Mouse (Mus musculus): Measurements from ENCODE around the gene Mesp2.
"Not testable (repeated sequence)": the region's sequence is repeated elsewhere in the genome, so short reads cannot be mapped to it uniquely, and the experiment has no call there.

Mesp2 gene

GRCm38 (mm10) chr7:79810611-79811506, at the start of gene Mesp2:
TSS of gene Mesp2 (plus strand) at chr7:79810727.
- peak in 1 of 2 experiments; percentile 59 for DNase-seq (ENCODE audit: low spot score in 2 of 2)

- DNase-seq (ENCODE audit: low spot score in 2 of 2) = no peak
Observed at GRCm38 (mm10) chr7:79761124-79761876, 49.2 kb upstream of the Mesp2 start.

- no peak for DNase-seq (ENCODE audit: low spot score in 2 of 2)
Observed at GRCm38 (mm10) chr7:79762106-79762505, 48.4 kb upstream of the Mesp2 start.

GRCm38 (mm10) chr7:79765991-79766390, 44.5 kb upstream of the Mesp2 start:
- DNase-seq (ENCODE audit: low spot score in 2 of 2) = no peak

- DNase-seq (ENCODE audit: low spot score in 2 of 2) = no peak
Observed at GRCm38 (mm10) chr7:79769664-79770063, 40.9 kb upstream of the Mesp2 start.

GRCm38 (mm10) chr7:79771561-79772512, 38.7 kb upstream of the Mesp2 start:
- DNase-seq (ENCODE audit: low spot score in 2 of 2) = peak in 1 of 2 experiments; percentile 33

GRCm38 (mm10) chr7:79780647-79781626, 29.6 kb upstream of the Mesp2 start:
- DNase-seq (ENCODE audit: low spot score in 2 of 2) = peak in 1 of 2 experiments; percentile 73

GRCm38 (mm10) chr7:79781826-79782515, 28.6 kb upstream of the Mesp2 start:
- no peak for DNase-seq (ENCODE audit: low spot score in 2 of 2)

GRCm38 (mm10) chr7:79782516-79782855, 28.0 kb upstream of the Mesp2 start:
- no peak for DNase-seq (ENCODE audit: low spot score in 2 of 2)

- DNase-seq (ENCODE audit: low spot score in 2 of 2) = peak in 1 of 2 experiments; percentile 77
Observed at GRCm38 (mm10) chr7:79786295-79786694, 24.2 kb upstream of the Mesp2 start.

- DNase-seq (ENCODE audit: low spot score in 2 of 2) = not testable (repeated sequence)
Observed at GRCm38 (mm10) chr7:79789812-79790211, 20.7 kb upstream of the Mesp2 start.

- no peak for DNase-seq (ENCODE audit: low spot score in 2 of 2)
Observed at GRCm38 (mm10) chr7:79792635-79793421, 17.7 kb upstream of the Mesp2 start.

GRCm38 (mm10) chr7:79793688-79794087, 16.8 kb upstream of the Mesp2 start, which contains the start of gene Mesp1:
TSS of gene Mesp1 (minus strand) at chr7:79793788.
- no peak for DNase-seq (ENCODE audit: low spot score in 2 of 2)

- no peak for DNase-seq (ENCODE audit: low spot score in 2 of 2)
Observed at GRCm38 (mm10) chr7:79798606-79799005, 11.9 kb upstream of the Mesp2 start.

- DNase-seq (ENCODE audit: low spot score in 2 of 2) = peak in 1 of 2 experiments; percentile 89
Observed at GRCm38 (mm10) chr7:79799048-79799447, 11.5 kb upstream of the Mesp2 start.

- no peak for DNase-seq (ENCODE audit: low spot score in 2 of 2)
Observed at GRCm38 (mm10) chr7:79799506-79799905, 11.0 kb upstream of the Mesp2 start.

GRCm38 (mm10) chr7:79800336-79800735, 10.2 kb upstream of the Mesp2 start:
- DNase-seq (ENCODE audit: low spot score in 2 of 2) = no peak

- DNase-seq (ENCODE audit: low spot score in 2 of 2) = no peak
Observed at GRCm38 (mm10) chr7:79801391-79801790, 9.1 kb upstream of the Mesp2 start.

GRCm38 (mm10) chr7:79802037-79802436, 8.5 kb upstream of the Mesp2 start:
- DNase-seq (ENCODE audit: low spot score in 2 of 2) = no peak
